Mouse (Mus musculus): ENCODE measurements at regions not wholly inside any gene's neighbourhood (a gene's known extent, or its start where the extent isn't known, plus 50 kb on each side); places are given as distances from the start of the nearest gene placed in this dataset.
"Not testable (repeated sequence)": the region's sequence is repeated elsewhere in the genome, so short reads cannot be mapped to it uniquely, and the experiment has no call there.

DNA sequence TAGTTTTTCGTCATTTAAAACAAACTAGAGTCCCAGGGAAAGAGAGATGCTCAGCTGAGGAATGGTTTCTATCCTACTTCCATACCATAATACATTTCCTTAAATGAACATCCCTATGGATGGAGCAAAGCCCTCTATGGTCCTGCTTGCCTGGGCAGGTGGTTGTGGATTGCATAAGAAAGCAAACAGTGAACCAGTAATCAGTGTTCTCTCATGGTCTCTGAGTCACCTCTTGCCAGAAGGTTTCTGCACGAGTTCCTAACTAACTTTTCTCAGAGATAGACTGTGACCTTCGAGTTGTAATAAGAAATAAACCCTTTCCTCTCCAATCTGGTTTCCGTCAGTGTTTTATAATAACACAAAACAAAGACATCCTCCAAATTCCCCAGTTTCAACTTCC, 62.9 kb upstream of the Bet1 start:
- DNase-seq, result no peak

DNA sequence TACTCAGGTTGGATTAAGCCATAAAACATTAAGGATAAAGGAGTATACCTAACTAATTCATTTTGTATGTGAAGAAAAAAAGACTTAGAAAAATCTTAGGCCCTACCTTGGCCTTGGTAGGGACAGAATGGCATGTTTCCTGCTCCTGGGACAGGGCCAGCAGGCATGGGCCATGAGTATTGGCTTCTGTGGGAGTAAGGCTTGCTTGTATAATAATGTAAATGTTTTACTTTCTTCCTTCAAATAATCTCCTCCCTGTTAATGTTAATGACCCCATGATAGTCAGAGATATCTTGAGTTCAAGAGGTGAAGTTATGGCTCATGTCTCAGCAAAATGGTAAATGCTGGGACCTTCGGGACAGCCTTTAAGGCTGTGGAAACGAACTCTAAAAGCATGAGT, 71.5 kb upstream of the Bet1 start:
- DNase-seq, result no peak

DNA sequence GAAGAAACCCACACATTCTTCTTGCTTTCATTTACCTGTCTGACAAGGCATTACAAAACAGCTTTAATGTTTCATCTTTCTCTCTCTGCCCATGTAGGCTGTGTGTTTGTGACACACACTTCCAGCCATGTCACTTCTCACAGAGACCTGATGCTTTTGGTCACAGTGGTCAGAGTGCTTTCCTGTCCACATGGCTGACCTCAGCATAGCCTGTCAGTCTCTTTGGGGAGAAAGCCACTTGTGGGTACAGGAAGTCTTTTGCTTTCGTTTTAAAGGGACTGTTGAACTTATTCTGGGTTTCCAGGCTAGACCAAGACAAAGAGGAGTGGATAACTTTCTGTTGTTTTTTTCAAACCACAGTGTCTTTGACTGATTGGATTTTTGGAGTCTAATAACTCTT, 77.0 kb upstream of the Bet1 start:
- DNase-seq, result no peak

- DNase-seq, result no peak
Measured at GRCm38 (mm10) chr6:4167112-4167511, 80.3 kb upstream of the Bet1 start.

GRCm38 (mm10) chr6:4167757-4168156, 81.0 kb upstream of the Bet1 start:
- no peak for DNase-seq

DNA sequence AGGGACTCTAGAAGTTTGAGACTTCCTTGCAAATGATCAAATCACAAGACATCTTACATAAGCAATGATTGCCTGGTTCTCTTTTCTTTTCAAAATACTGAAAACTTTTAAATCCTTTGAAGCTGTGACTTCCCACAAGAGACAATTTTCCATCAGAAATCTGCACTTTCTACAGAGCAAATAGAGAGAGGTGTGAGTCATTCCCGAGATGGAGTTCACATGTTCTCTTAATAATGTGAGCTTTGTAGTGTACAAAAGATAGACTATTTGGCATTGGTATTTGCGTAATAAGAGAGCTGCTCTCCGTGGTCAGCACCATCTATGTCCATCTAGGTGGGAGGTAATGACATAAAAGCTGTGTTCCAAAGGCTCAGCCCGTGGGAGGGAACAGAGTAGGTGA, 84.8 kb upstream of the Bet1 start:
- DNase-seq, result no peak

GRCm38 (mm10) chr6:4187683-4188082, 100.9 kb upstream of the Bet1 start:
- no peak for DNase-seq

- DNase-seq, result not testable (repeated sequence)
Measured at GRCm38 (mm10) chr6:4190976-4191375, 104.2 kb upstream of the Bet1 start.

DNA sequence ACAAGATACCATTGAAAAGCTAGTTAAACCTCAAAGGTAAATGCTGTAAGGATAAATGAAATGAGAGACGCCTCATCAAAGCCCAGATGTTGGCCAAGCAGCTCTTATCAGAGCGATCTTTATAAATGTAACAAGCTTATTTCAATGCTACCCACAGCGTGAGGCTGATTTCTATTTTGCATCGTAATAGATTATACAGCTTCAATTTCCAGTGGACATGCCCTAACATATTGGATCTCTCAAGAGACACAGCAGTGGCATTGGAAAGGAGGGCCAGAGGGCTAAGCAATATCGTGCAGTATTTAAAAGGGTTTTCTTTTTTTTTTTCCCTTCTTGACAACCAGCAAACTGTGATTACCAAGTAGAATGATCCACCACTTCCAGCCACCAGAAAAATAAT, 106.5 kb upstream of the Bet1 start:
- no peak for DNase-seq

- DNase-seq, result no peak
Measured at GRCm38 (mm10) chr6:4201176-4201575, 114.4 kb upstream of the Bet1 start.

DNA sequence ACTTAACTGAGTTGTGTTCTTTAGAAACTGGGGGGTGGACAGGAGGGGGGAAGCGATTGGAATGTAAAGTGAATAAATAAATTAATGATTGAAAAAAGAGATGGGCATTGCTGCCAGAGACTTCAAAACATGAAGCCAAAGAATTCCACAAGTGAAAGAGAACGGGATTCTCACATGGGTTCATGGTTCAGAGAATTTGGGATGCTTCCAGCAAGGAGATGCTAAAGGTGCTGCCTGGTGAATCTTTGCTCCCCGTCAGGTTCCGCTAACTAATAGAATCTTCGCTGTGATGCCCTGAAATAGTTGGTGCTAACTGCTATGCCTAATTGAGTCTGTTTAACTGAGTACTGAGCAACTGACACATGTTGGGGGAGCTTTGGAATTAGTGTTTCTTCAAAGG, 118.9 kb upstream of the Bet1 start:
- DNase-seq, result no peak

- no peak for DNase-seq
Measured at GRCm38 (mm10) chr6:4245265-4246112, 158.7 kb upstream of the Bet1 start.

- DNase-seq, result no peak
Measured at GRCm38 (mm10) chr6:4246113-4246419, 159.3 kb upstream of the Bet1 start.

DNA sequence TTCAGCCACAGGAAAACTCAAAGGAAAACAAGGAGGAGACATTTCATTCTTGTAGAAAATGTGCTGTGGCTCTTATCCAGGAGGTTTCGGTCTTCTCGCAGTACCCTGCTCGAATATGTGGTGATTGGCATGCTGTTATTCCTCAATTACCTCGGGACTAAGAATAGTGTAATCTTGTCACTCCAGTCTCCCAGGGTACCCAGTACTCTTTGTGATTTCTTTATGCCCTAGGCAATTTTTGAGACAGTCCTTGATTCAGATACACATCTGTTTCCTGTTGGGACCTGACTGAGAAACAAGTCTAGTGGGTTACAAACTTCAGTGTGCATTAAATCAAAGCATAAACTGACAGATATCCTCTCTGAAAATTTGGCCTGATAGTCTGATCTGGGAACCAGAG, 189.8 kb upstream of the Bet1 start:
- no peak for DNase-seq

DNA sequence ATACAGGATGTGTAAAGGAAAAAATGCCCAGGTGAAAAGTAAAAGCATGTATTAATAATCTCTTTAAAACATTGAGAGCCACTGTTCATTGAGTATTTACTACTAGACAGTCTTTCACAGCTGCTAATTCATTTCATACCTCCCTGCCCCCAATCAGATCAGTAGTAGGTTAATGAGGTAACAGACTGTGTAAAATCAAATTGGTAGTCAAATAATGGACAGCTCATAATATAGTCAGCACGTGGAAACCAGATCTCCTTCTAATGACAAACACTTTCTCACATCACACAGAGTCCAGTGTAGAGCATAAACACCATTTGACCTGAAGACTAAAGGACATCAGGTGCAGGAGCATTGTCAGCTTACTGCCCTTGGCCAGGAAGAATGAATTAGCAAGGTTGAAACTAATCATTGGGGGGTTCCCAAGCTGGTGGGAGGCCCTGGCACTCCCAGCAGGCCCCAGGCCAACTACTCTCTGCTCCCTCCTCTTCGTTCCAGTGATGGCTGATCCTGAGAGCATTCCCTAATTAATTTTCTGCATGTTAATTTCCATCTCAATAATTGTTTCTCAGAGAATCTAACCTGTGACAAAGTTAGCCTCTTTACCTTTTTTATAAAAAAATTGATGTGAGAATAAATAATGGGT, 190.6 kb upstream of the Bet1 start:
- no peak for DNase-seq

DNA sequence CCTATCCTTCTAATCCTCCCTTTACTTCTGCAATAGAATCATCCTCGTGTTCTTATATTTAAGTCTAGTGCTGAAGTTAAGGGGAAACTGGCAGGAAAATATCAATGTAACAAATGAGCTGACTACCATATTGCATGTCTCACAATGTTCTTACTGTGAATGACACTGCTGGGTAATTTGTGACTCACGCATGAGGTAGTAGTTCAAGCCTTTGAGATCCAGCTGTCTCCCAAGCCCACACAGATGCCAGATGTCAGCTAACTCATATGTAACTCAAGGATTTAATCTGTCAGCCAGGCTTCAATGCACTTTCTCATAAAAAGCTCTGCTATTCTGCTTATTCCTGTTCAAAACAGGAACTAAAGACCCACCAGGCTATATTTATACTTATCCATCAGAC, 204.6 kb upstream of the Bet1 start:
- no peak for DNase-seq

GRCm38 (mm10) chr6:4303410-4303809, 201.2 kb upstream of the Col1a2 start:
- not testable (repeated sequence) for DNase-seq

DNA sequence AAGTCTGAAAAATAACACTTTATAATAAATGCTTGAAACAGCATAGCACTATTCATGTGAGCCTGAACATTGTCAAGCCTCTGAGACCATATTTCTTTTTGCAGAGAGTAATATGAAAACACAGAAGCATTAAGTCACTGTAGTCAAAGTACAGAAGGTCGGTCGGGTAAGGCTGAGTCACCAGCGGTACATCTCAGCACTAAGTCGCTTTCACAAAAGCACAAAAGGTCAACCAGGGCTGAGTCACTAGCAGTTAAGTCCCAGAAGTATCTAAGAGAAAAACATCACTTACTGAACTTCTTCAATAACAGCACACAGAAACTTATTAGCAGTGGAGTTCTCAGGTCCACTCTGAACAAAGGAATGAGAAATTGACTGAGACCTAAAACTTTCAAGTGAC, 154.7 kb upstream of the Col1a2 start:
- peak; percentile 6 for DNase-seq

GRCm38 (mm10) chr6:4362220-4362619, 142.4 kb upstream of the Col1a2 start:
- DNase-seq, result no peak

DNA sequence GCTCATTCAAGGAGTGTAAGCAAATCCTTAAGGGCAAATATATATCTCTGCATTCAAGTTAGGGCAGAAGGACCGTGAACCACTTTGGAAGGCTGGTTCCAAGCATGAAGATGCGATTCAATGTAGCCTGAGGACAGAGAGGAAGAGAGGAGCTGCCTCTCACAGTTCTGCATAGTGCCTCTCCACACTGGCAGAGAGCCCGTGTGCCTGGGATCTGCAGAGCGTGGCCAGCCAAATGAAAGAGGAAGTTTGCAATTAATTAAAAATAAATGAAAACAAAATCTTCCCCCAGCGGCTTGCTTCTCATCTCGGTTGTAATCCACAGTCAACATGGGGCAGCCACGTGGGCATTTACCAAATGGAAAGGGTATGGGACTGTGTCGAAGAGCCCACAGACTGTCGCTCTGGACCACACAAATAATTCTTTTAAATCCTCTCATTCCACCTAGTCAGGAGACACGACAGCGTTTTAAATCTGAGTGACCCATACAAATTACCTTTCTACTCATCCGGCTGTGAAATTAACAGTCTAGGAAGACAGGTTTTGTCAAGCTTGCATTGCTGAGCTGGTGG, 129.1 kb upstream of the Col1a2 start:
- no peak for DNase-seq

GRCm38 (mm10) chr6:4396808-4397207, 107.8 kb upstream of the Col1a2 start:
- DNase-seq, result no peak

DNA sequence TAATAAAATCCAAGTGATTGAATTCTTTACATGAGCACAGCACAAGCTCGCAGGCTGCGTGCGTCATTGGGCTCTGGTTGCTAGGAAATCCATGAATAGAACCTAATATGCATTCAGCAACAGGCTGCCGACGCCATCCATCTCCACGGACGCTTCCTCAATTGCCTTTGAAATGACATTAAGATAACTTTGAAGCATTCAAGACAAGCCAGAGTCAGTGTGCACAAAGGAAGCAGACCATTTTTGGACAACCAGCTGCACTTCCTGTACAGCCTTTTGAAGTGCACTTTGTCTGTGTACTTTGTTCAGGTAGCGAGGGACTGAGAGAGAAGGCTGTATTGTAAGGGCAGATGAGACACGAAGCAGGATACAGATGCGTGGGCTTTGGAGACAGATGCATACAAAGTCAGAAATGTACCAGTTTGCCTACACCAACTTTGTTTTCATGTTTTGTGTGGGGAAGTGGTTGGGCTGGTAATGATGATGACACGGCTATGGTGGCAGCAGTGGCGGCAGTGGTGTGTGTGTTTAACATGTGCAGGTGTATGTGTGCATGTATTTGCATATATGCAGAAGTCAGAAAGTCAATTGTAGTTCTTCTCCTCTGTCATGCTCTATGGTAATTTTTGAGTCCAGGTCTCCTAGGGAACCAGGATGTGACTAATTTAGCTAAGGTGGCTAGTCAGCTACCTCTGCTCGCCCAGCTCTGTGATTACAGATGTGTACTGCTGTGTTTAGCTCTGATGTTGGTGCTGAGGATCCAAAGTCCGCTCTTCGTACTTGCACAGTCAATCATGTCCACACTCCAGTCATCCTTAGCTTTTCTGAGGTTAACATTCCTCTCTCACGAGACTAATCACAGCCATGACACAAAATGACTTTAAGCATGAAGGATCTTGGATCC, 106.7 kb upstream of the Col1a2 start:
- no peak for DNase-seq

DNA sequence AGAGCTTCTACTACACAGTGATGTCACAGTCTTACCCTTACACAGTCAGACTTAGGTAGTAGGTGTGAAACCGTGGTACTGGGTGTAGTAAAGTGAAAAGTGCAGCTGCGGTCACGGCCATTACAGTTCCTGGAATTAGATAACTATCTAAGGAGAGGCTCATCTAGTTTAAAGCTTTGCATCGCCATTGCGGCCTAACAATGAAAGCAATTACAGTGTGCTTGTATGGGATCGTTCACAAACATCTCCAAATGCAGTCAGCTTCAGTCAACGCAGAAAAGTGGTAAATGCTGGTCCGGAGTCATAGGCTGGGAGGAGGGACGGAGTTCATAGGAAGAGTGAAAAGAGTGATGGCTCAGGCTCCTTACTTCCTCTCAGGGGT, 106.0 kb upstream of the Col1a2 start:
- no peak for DNase-seq
